Mouse (Mus musculus) heart, embryonic 16.5 days (tissue): ENCODE data around the gene Chchd1. TPM values are rescaled to one million over a fixed set of nuclear protein-coding genes. Genes with fewer than 3 reads are reported as not detected.

ENCODE experiments used
- ATAC-seq: fragments of 200-750 bp; cut with Nextera tagmentation; replicated peaks from 2 replicates; pipeline ENCODE4 v1.8.0; 2017; ENCODE audit warnings: moderate number of reproducible peaks; ENCODE audit not compliant: insufficient read depth, low FRiP score; ENCODE audit errors: extremely low read depth
- H3K27ac ChIP-seq: fragments of 300-500 bp; sonication (generic); 2 replicates; pipeline ENCODE4 v1.5.1; 2014; ENCODE audit warnings: mild to moderate bottlenecking, low read length, control low read depth, moderate library complexity
- H3K27me3 ChIP-seq: fragments of 300-500 bp; sonication (generic); 2 replicates; pipeline ENCODE4 v1.6.1; 2014; ENCODE audit warnings: low read length, mixed read lengths; ENCODE audit not compliant: control insufficient read depth, insufficient read depth
- H3K36me3 ChIP-seq: fragments of 300-500 bp; sonication (generic); 2 replicates; pipeline ENCODE4 v1.6.1; 2014; ENCODE audit not compliant: control insufficient read depth, insufficient read depth
- H3K4me1 ChIP-seq: fragments of 300-500 bp; sonication (generic); 2 replicates; pipeline ENCODE4 v1.6.1; 2014; ENCODE audit warnings: low read length, mixed read lengths; ENCODE audit not compliant: control insufficient read depth, insufficient read depth
- H3K4me2 ChIP-seq: fragments of 300-500 bp; sonication (generic); 2 replicates; pipeline ENCODE4 v1.6.1; 2014; ENCODE audit warnings: low read depth, mild to moderate bottlenecking, control low read depth, low read length
- H3K4me3 ChIP-seq: fragments of 300-500 bp; sonication (generic); 2 replicates; pipeline ENCODE4 v1.5.1; 2014; ENCODE audit warnings: mild to moderate bottlenecking, control low read depth, low read length
- H3K9ac ChIP-seq: fragments of 300-500 bp; sonication (generic); 2 replicates; pipeline ENCODE4 v1.6.1; 2014; ENCODE audit warnings: low read length, control low read depth
- H3K9me3 ChIP-seq: fragments of 300-500 bp; sonication (generic); replicated peaks from 2 replicates; pipeline ENCODE4 v1.6.1; 2016; ENCODE audit warnings: low read length; ENCODE audit not compliant: control insufficient read depth
- WGBS: fragments of 180-500 bp; shearing (Covaris S2); extraction: QIAGEN DNeasy Blood & Tissue Kit; methylation state at CpG from one replicate; pipeline ENCODE4 v1.1.7; 2014; 5-methylcytosine and 5-hydroxymethylcytosine counted together
- polyA plus RNA-seq: library from polyadenylated mRNA; unstranded; fragments of >200 nt; fragmentation: Nextera tagmentation; extraction: Ambion mirVana; gene quantifications from 2 replicates; pipeline ENCODE4 v1.2.1, GENCODE M21; 2015

The Chchd1 gene
- polyA plus RNA-seq, 1 experiment from 2014 or later: 177 TPM

DNA sequence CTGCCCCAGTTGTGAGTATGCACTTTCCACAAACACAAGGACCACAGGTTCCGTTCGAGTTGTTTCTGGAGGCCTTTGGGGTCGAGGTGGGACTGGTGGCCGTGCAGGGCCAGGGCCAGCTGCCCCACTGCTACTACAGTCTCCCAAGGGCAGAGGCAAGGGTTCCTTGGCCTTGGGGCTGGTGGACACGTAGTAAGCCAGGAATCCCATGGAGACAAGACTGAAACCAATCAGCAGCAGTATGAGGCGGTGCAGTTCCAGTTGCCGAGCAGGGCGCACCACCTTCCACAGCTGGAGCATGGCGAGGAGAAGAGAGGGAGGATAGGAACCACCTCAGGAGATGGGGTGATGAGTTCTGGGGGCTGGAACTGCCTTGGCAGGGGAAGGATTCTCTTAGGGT is 27.1 kb downstream of the Chchd1 start:
- WGBS: 86% methylated on average over 9 of the region's 9 CpGs
- Histone ChIP-seq H3K9me3 (no peaks in the 10 kb centered on the region), H3K27me3 (no peaks in the 10 kb centered on the region), H3K27ac (no peak overlapping the region), H3K36me3 (peaks cover 47% of the 10 kb centered on the region), H3K4me1 (peaks cover 23% of the 10 kb centered on the region), H3K4me3 (no peak overlapping the region), H3K4me2 (no peak overlapping the region), H3K9ac (no peak overlapping the region)
- ATAC-seq: no peak

DNA sequence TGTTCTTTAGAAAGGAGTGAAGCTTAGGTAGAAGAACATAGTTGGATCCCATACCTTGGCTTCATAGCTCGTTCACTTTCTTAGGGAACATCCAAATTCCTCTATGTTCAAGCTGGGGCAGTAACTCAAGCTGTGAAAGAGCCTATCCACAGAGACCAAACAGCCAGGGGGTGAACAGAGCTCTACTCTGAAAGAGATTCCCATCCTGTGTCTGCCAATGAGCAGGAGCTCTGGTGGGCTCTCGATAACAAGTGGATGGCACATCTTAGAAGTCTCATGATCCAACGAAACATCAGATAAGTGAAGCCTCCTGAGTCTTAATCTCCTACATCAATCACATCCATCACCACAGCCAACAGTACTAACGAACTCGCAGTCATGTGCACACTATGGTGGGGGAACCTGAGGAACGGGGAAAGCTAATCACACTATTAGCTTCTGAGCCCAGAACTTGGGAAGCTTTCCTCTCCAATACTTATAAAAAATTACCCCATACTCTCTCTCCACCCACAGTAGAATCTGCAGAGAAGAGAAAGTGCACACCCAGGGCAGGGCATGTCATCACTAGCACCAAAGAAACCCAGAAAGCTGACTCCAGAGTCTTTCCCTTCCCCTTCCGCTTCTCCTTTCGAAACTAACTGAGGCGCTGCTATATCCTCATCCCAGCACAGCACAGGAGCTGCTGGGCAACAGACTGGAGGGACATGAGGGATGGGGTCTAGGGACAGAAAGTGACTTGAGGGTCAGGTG is 28.2 kb downstream of the Chchd1 start:
- whole genome bisulfite sequencing: 80% methylated on average over 9 of the region's 9 CpGs
- Histone ChIP-seq H3K9me3 (no peaks in the 10 kb centered on the region), H3K4me1 (peaks cover 22% of the 10 kb centered on the region), H3K27ac (no peak overlapping the region), H3K4me2 (no peak overlapping the region), H3K9ac (no peak overlapping the region), H3K36me3 (peaks cover 45% of the 10 kb centered on the region), H3K4me3 (no peak overlapping the region), H3K27me3 (no peaks in the 10 kb centered on the region)
- ATAC-seq: no peak

DNA sequence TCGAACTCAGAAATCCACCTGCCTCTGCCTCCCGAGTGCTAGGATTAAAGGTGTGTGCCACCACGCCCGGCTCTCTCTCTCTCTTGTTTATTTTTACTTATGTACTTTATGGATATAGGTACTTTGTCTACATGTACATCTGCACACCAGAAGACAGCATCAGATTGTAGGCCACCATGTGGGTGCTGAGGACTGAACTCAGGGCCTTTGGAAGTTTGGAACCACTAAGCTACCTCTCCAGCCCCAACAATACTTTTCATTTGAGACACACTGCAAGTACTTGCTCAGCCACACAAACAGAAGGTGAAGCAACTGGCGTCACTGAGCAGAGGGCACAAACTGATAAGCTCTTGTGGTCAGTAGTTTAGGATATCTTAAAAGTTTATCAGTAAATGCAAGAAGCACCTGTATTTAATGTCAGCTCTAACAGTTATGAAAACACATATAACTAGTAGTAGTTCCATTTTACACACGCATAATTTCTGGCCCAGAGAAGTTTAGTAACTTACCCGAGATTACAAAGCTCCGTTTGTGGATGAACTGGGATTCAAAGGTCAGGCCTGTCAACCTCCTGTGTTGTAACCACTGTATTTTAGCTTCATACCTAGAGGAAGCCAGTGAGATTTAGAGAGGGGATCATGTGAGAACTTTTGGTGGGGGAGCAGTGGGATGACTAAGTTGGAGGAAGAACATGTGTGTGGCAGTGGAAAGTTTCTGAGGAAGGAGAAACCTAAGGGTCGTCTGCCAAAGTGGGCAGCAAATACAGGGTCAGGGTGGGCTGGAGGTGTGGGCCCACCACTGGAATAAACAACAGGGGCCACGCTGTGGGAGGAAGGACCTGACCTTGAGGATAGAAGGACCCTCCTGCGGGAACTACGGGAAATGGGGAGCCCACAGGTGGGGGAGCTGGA is 30.5 kb downstream of the Chchd1 start:
- H3K27ac ChIP-seq: peak overlapping the region; percentile 93
- H3K36me3 ChIP-seq: peaks cover 41% of the 10 kb centered on the region
- peak overlapping the region; percentile 88 for H3K4me3 ChIP-seq
- peak overlapping the region; percentile 92 for H3K4me2 ChIP-seq
- no peak; the same call in 1 of the 2 replicates for ATAC-seq
- H3K9me3 ChIP-seq: no peaks in the 10 kb centered on the region
- peak overlapping the region; percentile 95 for H3K9ac ChIP-seq
- no peaks in the 10 kb centered on the region for H3K27me3 ChIP-seq
- WGBS: 42% methylated on average over 12 of the region's 12 CpGs
- peaks cover 25% of the 10 kb centered on the region for H3K4me1 ChIP-seq

DNA sequence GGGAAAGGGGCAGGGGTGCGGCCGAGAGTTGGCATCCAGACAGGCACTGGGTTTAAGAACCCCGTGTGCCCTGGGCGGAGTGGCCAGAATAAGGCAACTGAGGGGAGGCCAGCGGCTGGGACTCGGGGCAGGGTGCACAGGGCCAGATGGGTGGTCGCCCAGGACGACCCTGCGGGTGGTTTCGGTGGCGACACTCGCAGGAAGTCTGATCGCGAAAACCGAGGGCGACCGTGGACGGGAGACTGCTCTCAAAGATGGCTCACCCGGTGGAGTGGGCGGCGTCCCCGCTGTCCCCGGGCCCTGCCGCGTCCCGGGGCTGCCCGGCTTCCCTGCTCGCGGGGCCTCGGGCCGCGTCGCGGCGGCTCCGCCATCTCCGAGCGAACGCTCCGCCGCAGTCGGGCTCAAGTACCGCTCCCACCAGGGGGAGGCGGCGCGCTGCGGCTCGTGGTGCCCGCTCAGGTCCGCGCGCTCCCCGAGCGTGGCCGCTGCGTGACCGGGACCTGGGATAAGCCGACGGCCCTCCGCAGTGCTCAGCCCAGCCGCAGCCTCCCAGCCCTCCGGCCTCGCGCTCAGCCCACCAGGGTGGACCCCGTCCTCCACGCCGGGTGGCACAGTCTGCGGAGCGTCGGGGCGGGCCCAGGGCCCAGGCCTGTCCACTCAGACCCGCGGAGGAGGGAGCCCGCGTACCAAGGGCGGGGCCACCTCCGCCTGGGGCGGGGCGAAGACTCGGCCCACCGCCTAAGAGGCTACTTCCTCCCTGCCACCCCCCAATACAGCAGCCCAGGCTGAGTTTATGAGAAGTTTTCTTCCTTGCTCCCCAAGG is 31.4 kb downstream of the Chchd1 start, which contains the start of gene Ndst2:
Gene Ndst2 (minus strand): TSS at position 611 of the 823 bp plus-strand sequence.
- H3K4me2 ChIP-seq: peak within 1 kb of the TSS; percentile 92
- peak within 1 kb of the TSS; percentile 93 for H3K27ac ChIP-seq
- no peaks in the 10 kb centered on the region for H3K27me3 ChIP-seq
- H3K9me3 ChIP-seq: no peaks in the 10 kb centered on the region
- ATAC-seq: peak; percentile 97
- peak within 1 kb of the TSS; percentile 88 for H3K4me3 ChIP-seq
- peaks cover 41% of the 10 kb centered on the region for H3K36me3 ChIP-seq
- peaks cover 29% of the 10 kb centered on the region for H3K4me1 ChIP-seq
- under 1% methylated on average over 73 of the region's 81 CpGs for WGBS
- H3K9ac ChIP-seq: peak within 1 kb of the TSS; percentile 95

DNA sequence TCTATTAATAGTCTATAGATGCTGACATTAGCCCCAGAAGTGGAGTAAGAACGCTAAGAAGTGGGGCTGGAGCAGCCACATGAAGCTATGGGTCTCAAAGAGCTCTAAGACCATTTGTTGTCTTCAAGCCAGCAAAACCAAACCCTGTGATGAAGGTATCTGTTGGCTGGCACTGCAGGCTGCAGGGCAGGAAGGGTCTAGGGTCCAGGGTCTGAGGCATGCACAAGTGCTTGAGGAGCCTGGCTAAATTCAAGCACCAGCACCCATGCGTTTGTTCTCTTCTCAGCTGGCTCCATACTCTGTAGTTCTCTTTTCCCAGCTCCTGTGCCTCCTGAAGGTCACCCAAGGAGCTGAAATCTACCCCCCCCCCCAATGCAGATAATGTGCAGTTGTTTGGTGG is 32.2 kb downstream of the Chchd1 start:
- H3K27me3 ChIP-seq: no peaks in the 10 kb centered on the region
- H3K36me3 ChIP-seq: peaks cover 35% of the 10 kb centered on the region
- H3K9me3 ChIP-seq: no peaks in the 10 kb centered on the region
- no peak for ATAC-seq
- H3K27ac ChIP-seq: peak overlapping the region; percentile 93
- WGBS: 28% methylated on average over 2 of the region's 2 CpGs
- H3K9ac ChIP-seq: peak overlapping the region; percentile 95
- no peak overlapping the region for H3K4me3 ChIP-seq
- H3K4me1 ChIP-seq: peaks cover 29% of the 10 kb centered on the region
- no peak overlapping the region; the same call in 1 of the 2 replicates for H3K4me2 ChIP-seq

DNA sequence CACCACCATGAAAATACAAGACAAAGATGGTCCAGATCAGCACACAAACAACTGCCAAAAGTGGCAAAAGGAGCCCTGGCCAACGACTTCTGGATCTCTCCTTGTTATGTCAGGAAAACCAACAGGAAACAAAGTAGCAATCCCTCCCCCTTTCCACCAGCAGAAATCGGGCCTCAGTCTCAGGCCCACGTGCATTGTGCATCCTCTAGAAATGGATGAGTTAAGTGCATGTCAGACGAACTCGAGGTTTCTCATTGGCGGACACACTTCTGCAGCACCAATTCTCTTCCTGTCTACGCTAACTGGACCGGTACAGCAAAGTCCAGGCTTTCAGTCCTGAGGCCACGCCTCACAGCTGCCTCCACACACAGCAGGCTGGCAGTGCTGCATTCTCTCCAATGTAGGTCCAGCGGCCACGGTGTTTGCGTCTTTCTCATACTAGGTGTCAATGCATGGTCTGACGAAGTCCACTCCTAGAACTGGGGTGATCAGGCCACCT is 33.1 kb downstream of the Chchd1 start:
- Histone ChIP-seq H3K4me1 (peaks cover 29% of the 10 kb centered on the region), H3K27ac (peak overlapping the region; percentile 93), H3K36me3 (peaks cover 27% of the 10 kb centered on the region; the same call in 1 of the 2 replicates), H3K4me2 (no peak overlapping the region), H3K4me3 (no peak overlapping the region), H3K27me3 (no peaks in the 10 kb centered on the region), H3K9ac (no peak overlapping the region), H3K9me3 (no peaks in the 10 kb centered on the region)
- no peak for ATAC-seq
- WGBS: 67% methylated on average over 13 of the region's 13 CpGs

DNA sequence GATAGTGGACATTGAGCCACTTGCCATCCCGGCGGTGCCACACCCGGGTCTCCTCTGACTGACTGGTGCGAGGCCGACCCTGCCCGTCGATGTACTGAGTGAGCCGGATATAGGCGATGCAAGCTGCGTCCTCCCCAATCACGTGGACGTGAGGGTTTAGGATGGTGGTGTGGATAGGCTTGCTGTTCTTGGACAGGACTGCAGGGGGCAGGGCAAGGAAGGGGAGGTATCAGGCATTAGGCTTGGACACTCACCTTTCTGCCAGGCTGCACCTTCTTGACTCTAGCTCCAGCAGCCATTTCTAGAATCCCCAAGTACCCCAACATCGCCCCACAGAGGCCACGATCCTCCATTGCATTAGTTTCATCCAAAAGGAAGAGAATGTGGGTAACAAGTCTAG is 34.5 kb downstream of the Chchd1 start:
- H3K27ac ChIP-seq: no peak overlapping the region
- no peak overlapping the region for H3K4me3 ChIP-seq
- H3K9ac ChIP-seq: no peak overlapping the region
- H3K4me2 ChIP-seq: no peak overlapping the region
- 25% methylated on average over 14 of the region's 14 CpGs for WGBS
- ATAC-seq: no peak
- H3K9me3 ChIP-seq: no peaks in the 10 kb centered on the region
- H3K36me3 ChIP-seq: peaks cover 29% of the 10 kb centered on the region
- peaks cover 27% of the 10 kb centered on the region for H3K4me1 ChIP-seq
- no peaks in the 10 kb centered on the region for H3K27me3 ChIP-seq

DNA sequence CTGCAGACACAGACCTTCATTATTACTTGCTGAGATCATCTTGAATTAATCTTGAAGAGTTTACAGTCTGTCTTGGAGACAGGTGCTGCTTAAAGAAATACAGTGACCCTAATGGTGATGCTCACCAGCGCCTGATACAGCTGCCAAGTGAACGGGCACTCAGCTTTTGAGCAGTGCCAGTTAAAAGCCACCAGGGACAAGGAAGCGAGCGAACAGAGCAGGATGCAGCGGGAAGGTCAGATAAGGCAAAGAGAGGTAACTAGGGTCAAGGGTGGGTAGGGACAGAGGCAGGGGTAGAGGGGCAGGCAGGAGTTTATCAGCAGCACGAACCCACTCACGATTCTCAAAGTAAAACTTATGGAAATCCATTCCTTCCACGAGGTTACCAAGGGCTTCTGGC is 35.7 kb downstream of the Chchd1 start:
- Histone ChIP-seq H3K4me2 (no peak overlapping the region), H3K4me1 (peaks cover 21% of the 10 kb centered on the region), H3K9ac (no peak overlapping the region), H3K27me3 (no peaks in the 10 kb centered on the region), H3K36me3 (peaks cover 33% of the 10 kb centered on the region), H3K27ac (no peak overlapping the region), H3K9me3 (no peaks in the 10 kb centered on the region), H3K4me3 (no peak overlapping the region)
- WGBS: 55% methylated on average over 8 of the region's 8 CpGs
- no peak for ATAC-seq
